Mouse (Mus musculus) myocyte (in vitro differentiated cells): ENCODE data around the gene Defa32.
"Not testable (repeated sequence)": the region's sequence is repeated elsewhere in the genome, so short reads cannot be mapped to it uniquely, and the experiment has no call there.

Experiments used
- E2F4 ChIP-seq: IDR thresholded peaks from one replicate; pipeline ENCODE4 v1.6.1; 2011; ENCODE audit warnings: mild to moderate bottlenecking, control low read depth, moderate library complexity; ENCODE audit not compliant: insufficient read depth
- MAX ChIP-seq: IDR thresholded peaks from one replicate; pipeline ENCODE4 v1.6.1; 2011; ENCODE audit warnings: low read depth, mild to moderate bottlenecking, control low read depth
- MYOD1 ChIP-seq, 3 experiments: IDR thresholded peaks; one replicate each; pipeline ENCODE4 v1.6.1; 2011; ENCODE audit warnings: control low read depth in 2 of 3, low read depth in 2 of 3, mild to moderate bottlenecking in 2 of 3, moderate library complexity in 1 of 3; ENCODE audit not compliant: insufficient read length in 2 of 3, control insufficient read depth in 1 of 3
- MYOG ChIP-seq, 3 experiments: IDR thresholded peaks; one replicate each; pipeline ENCODE4 v1.6.1; 2011; ENCODE audit warnings: control low read depth in 2 of 3, low read depth in 2 of 3, mild to moderate bottlenecking in 2 of 3; ENCODE audit not compliant: insufficient read length in 2 of 3, control insufficient read depth in 1 of 3, insufficient read depth in 1 of 3
- POLR2A ChIP-seq: IDR thresholded peaks from one replicate; pipeline ENCODE4 v1.6.1; 2011; ENCODE audit warnings: low read depth, mild to moderate bottlenecking, control low read depth, moderate library complexity; ENCODE audit not compliant: insufficient read length
- POLR2AphosphoS2 ChIP-seq: IDR thresholded peaks from one replicate; pipeline ENCODE4 v1.6.1; 2011; ENCODE audit warnings: low read depth, control low read depth; ENCODE audit not compliant: insufficient read length
- SRF ChIP-seq: IDR thresholded peaks from one replicate; pipeline ENCODE4 v1.6.1; 2011; ENCODE audit warnings: low read depth; ENCODE audit not compliant: control insufficient read depth, insufficient read length
- TCF12 ChIP-seq: IDR thresholded peaks from one replicate; pipeline ENCODE4 v1.6.1; 2011; ENCODE audit warnings: mild to moderate bottlenecking, control low read depth; ENCODE audit not compliant: poor library complexity, insufficient read depth, severe bottlenecking
- TCF3 ChIP-seq: IDR thresholded peaks from one replicate; pipeline ENCODE4 v1.6.1; 2011; ENCODE audit warnings: low read depth, control low read depth; ENCODE audit not compliant: insufficient read length
- USF1 ChIP-seq: IDR thresholded peaks from one replicate; pipeline ENCODE4 v1.6.1; 2011; ENCODE audit warnings: low read depth, mild to moderate bottlenecking, control low read depth, moderate library complexity

- TF ChIP-seq POLR2A; E2F4; POLR2AphosphoS2; USF1; MAX; TCF12; TCF3; SRF; MYOG (IDR thresholded peaks at IDR 0.05; ENCODE audit: control insufficient read depth in 1 of 3, insufficient read depth in 1 of 3, insufficient read length in 2 of 3, low read depth in 2 of 3); MYOD1 (IDR thresholded peaks at IDR 0.05; ENCODE audit: control insufficient read depth in 1 of 3, insufficient read length in 2 of 3, low read depth in 2 of 3): not testable (repeated sequence)
Measured at GRCm38 (mm10) chr8:21508958-21509357, 19.9 kb upstream of the Defa32 start, which contains the start of gene Defa20.
